Mouse (Mus musculus): ENCODE data around the gene Olfr462. TPM values are rescaled to one million over a fixed set of nuclear protein-coding genes. Genes with fewer than 3 reads are reported as not detected.

The Olfr462 gene
- not detected in 2 replicates for total RNA-seq (2021)
- long read RNA-seq, experiment 1: 0 reads
- long read RNA-seq, experiment 2: 0 reads

GRCm38 (mm10) chr11:87892168-87892567, at the start of gene Olfr462:
TSS of gene Olfr462 (minus strand) at chr11:87892268.
- no peak for DNase-seq

DNA sequence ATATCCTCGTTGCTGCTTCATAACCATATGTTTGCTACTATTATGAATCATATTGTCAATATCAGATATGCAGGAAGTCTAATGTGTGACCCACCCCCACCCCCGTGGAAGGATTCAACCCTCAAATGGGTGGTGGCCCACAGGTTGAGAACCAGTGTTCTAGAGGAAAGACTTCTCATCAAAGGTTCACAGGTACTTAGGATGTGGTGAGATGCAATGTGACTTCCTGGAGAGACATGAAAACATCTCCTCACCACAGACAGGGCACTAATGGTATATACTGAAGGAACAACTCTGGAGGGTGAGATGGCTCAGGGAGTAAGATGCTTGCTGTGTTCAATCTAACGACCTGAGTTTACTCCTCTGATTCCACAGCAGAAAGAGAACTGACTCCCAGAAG, 43.4 kb upstream of the Olfr462 start:
- no peak for DNase-seq

GRCm38 (mm10) chr11:87933731-87934130, 41.7 kb upstream of the Olfr462 start:
- no peak for DNase-seq

DNA sequence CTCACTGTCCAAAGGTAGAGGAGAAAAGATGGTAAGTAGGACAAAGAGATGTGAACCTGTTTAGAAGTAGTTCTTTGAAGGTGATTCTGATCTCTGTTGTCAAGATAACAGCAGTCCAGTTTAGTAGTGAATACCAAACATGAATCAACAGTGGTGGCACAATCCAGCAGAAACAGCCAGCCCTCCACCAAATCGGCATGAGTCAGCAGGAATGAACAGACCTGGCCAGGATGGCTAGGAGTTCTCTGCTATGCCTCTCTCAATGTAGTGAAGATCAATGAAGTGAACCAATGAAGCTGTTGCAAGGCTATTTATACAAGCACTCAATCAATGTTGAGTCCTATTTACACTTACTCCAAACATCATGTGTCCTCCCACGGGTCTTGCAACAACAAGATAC, 38.3 kb upstream of the Olfr462 start:
- DNase-seq: no peak

GRCm38 (mm10) chr11:87920966-87921365, 28.9 kb upstream of the Olfr462 start, which contains the start of gene Olfr464:
TSS of gene Olfr464 (minus strand) at chr11:87920967.
- peak; percentile 43 for DNase-seq

DNA sequence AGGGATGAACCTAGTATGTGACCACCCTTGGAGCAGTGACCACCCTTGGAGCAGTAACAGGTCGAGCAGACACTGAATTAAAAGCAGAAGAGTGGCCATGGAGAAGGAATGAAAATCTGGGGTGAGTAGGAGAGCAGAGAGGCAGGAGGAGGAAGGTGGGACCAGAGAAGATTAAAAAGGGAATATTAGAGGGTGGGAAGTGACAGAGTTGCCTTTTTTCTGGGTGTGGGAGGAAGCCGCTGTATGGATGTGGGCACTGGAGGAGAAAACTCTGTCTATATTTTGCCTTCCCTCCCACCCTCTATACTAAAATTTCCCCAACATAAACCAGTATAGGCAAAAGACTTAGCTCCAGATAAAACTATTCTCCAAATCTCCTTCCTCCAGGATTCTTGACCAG, 28.2 kb upstream of the Olfr462 start:
- DNase-seq: no peak

DNA sequence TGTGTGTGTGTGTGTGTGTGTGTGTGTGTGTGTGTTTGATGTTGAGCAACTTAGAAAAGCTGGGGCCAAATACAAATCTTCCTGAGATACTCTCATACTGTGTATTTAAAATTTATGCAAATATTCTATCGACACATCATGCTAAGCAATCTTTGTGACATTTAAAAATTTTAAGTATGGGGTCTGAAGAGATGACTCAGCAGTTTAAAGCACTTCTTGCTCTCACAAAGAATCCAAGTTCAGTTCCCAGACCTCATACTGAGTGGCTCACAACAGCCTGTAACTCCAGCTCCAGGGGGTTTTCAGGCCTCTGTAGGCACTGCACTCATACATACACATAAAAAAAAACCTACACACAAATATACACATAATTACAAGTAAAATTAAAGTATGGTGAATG, 23.9 kb upstream of the Olfr462 start:
- DNase-seq: no peak

DNA sequence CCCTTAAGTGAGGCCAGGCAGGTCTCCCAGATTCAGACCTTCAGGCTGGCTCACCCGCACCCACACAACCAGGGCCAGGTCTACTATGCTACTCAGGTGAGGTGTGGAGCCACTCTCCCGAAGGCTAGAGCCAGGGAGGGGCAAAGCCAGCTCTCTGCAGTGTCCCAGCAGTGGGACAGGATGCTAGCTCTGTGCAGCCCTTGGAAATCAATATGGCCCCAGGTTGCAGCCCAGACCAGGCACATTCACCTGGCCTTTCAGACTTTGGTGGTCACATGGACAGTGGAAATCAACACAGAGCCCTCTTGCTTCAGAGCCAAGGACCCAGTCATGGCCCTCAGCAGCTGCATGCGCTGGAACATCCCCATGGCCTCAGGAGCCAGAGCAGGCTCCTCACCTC, 12.3 kb upstream of the Olfr462 start:
- DNase-seq: no peak

- DNase-seq: no peak
These were observed 5.2 kb upstream of the Olfr462 start, which contains the start of gene Olfr463 for GRCm38 (mm10) chr11:87897287-87897686. TSS of gene Olfr463 (minus strand) at chr11:87897387.

DNA sequence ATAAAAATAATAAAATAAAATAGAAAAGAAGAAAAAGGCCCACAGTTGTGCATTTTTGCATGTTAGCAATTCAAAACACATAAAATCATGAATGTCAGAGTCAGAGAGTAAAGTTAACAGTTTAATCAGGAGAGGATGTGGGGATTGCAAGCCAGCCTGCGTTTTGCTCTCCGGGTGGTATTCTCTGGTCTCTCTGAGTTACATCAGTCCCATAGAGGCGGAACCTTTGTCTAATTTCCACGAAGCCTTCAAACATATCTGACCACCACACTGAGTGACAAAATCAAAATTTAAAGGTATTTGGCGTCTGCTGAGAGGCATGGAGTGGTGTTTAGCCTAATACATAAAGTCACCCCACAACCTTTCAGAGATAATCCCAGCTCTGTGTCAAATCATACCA, 7.2 kb downstream of the Olfr462 start:
- no peak for DNase-seq

- DNase-seq: peak; percentile 26
These were observed 8.6 kb downstream of the Olfr462 start for GRCm38 (mm10) chr11:87883493-87883892.

GRCm38 (mm10) chr11:87881714-87882113, 10.4 kb downstream of the Olfr462 start:
- DNase-seq: no peak

DNA sequence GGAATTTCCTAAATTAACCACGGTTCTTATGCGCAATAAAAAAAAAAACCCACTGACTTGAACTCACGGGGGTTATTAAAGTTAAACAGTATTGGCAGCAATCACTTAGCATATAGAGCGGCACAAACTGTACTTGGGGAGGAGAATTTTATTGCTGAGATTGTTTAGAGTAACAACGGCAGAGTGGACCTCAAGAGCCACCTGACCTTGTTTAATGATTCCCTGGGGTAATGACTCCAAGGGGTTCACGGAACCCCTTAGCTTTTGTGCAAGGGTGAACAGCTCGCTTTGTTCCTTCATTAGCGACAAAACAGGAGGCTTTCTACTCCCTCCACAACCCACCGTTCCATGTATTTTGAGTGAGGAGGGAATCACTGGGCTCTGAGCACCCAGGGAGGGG, 12.2 kb downstream of the Olfr462 start:
- DNase-seq: no peak

DNA sequence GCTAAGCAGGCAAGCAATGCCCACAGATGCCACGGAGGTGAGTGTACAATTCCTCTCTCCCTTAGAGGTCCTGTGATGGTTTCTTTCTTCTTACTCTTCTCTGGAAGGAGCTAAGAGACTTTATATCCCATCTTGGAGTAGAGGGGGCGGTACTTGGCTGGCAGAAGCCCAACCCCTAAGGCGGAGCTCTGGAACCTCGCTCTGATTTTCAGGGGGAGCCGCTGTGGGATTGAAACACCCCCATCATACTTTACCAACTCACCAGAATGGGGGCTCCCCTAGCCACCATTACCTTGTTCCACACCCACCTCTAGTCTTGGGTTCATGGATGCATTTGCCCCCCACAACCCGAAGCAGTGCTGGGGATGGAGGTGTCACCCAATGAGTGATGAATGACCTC, 16.6 kb downstream of the Olfr462 start, which contains the start of gene Epx:
Epx (minus strand) TSS at position 101 of the 400 bp plus-strand sequence.
- DNase-seq: no peak

DNA sequence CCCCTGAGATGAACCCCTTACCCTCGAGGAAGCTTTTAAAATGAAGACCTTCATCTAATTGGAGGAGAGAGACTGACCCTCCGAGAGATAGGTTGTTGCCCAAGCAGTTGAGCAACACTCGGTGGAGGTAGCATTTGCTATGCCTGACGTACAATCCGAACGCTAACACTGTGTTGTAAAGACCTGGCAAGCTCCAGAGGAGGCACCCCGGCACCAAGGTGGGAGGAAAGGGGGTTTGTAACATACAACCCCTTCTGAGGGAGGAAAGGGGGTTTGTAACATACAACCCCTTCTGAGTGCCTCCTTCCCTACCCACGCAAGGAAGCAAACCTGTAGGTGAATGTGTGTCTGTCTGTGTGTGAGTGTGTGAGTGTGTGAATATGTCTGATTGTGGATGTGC, 20.3 kb downstream of the Olfr462 start:
- DNase-seq: no peak

DNA sequence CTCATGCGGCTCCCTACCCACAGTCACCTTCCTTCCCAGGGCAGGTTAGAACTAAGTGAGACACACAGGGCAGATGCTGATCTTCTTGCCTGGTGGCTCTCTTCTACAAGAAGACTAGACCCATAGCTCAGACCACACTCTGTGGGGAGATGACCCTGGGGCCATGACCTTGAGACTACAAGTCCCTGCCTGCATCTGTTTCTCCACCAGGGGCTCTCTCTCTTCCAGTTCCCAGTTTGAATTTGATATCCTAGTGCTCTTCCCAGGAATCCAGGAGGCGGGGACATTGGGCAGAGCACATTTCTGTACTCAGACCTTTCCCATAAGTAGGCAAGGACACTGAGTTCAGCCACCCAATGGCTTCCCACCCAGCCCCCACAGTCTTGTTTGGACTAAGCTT, 22.0 kb downstream of the Olfr462 start:
- no peak for DNase-seq

DNA sequence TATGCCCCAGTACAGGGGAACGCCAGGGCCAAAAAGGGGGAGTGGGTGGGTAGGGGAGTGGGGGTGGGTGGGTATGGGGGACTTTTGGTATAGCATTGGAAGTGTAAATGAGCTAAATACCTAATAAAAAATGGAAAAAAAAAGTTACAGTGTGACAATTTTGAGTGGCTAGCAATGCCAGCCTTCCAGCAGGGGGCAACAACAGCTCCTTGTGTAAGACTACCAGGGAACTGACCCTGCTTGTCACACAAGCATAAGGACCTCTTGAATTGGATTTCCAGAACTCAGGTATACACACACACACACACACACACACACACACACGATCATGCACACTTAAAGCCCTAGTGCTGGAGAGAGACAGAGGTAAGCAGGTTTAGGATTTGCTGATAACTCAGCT, 25.2 kb downstream of the Olfr462 start:
- peak; percentile 43 for DNase-seq

DNA sequence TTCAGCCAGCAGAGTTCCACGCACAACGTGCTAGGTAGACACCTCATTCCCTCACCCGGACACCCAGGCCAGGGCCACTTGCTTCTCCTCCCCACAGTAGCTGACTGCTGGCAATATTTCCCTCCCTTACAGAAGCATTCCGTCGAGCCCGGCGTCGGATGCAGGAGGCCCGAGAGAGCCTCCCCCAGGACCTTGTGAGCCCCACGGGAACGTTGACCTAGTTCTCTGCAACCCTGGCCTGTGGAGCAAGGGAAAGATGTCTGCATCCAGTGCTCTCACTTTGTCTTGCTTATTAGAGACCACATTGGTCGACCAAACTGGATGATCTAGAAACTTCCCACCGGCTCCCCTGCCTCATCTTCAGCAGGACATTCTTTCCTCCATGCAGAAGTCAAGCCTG, 29.3 kb downstream of the Olfr462 start:
- peak; percentile 30 for DNase-seq

DNA sequence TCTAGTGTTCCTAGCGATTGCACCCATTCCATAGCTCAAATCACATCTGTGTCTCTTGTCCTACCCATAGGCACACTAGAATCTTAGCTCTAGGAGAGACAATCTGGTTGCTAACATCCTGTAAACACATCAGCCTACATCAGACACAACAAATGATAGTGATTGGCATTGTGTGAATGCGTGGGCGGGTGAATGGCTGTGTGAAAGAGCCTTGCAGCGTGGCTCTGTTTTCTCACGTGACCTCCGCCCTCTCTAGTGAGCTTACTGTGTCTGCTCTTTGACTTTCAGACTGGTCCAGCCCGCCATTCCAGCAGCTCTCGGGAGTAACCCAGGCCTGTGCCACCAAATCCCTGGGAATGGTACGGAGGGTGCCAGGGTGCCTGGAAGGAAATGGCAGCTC, 31.6 kb downstream of the Olfr462 start:
- DNase-seq: no peak

DNA sequence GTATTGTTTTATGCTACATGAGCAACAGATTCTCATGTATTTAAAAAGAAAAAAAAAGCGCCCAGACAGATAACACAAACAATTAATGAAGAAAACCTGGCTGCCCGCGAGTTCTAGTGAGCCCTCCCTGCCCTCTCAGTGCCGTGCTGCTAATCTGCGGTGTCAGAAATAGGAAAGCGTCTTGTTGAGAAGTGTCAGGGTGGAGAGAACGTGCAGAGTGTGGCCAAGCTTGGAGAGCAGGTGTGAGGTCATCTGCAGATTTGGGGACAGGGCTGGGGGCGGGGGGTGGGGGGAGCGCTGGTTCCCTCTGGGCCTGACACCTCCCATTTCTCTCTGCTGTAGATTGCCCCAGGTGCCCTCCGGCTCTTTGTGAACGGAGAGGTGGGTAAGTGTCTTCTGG, 32.8 kb downstream of the Olfr462 start:
- no peak for DNase-seq

GRCm38 (mm10) chr11:87854550-87854949, 37.5 kb downstream of the Olfr462 start:
- no peak for DNase-seq

- peak; percentile 36 for DNase-seq
These were observed 38.5 kb downstream of the Olfr462 start for GRCm38 (mm10) chr11:87853597-87853954.

GRCm38 (mm10) chr11:87852690-87853596, 39.1 kb downstream of the Olfr462 start, which contains the start of gene Mks1:
TSS of gene Mks1 (plus strand) at chr11:87853215.
- DNase-seq: peak; percentile 95

DNA sequence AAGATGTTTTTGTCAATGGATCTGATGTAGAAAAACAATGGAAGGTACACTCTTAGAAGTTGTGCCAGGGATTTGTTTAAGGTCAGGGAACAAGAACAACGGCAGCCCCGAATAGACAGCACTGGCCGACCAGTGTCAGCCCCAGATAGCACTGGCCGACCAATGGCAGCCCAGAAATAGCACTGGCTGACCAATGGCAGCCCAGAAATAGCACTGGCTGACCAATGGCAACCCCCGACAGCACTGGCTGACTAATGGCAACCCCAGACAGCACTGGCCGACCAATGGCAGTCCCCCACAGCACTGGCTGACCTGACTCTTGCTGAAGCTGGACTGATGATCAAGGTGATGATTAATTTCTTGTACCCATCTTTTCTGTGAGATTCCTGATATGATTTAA, 44.2 kb downstream of the Olfr462 start:
- peak; percentile 24 for DNase-seq

Measured in adrenal gland, postnatal 14 days (tissue).